Mouse (Mus musculus) frontal cortex, adult (tissue): ENCODE measurements at regions not wholly inside any gene's neighbourhood (a gene's known extent, or its start where the extent isn't known, plus 50 kb on each side); places are given as distances from the start of the nearest gene placed in this dataset.

ENCODE experiments used
- ATAC-seq: cut with Nextera tagmentation; 2 replicates; pipeline ENCODE4 v1.9.2; 2017; ENCODE audit warnings: mild to moderate bottlenecking, moderate library complexity, mixed read lengths; ENCODE audit not compliant: low TSS enrichment

- no peak for ATAC-seq
Measured at GRCm38 (mm10) chr8:86428998-86429651, 151.4 kb downstream of the Abcc12 start.

- no peak for ATAC-seq
Measured at GRCm38 (mm10) chr8:86428131-86428530, 152.4 kb downstream of the Abcc12 start.

GRCm38 (mm10) chr8:86426056-86426455 lies 154.4 kb downstream of the Abcc12 start:
- no peak for ATAC-seq

GRCm38 (mm10) chr8:86425382-86425781 lies 155.1 kb downstream of the Abcc12 start:
- ATAC-seq = no peak

GRCm38 (mm10) chr8:86419059-86419651 lies 161.3 kb downstream of the Abcc12 start:
- no peak for ATAC-seq

GRCm38 (mm10) chr8:86418414-86418981 lies 162.0 kb downstream of the Abcc12 start:
- no peak for ATAC-seq

- ATAC-seq = no peak
Measured at GRCm38 (mm10) chr8:86415208-86415607, 165.3 kb downstream of the Abcc12 start.

GRCm38 (mm10) chr8:86411232-86411631 lies 169.3 kb downstream of the Abcc12 start:
- peak; percentile 62 for ATAC-seq

- no peak for ATAC-seq
Measured at GRCm38 (mm10) chr8:86406196-86406595, 174.3 kb downstream of the Abcc12 start.

GRCm38 (mm10) chr8:86403434-86403833 lies 177.1 kb downstream of the Abcc12 start:
- ATAC-seq = no peak

- ATAC-seq = no peak
Measured at GRCm38 (mm10) chr8:86401946-86402345, 178.5 kb downstream of the Abcc12 start.

GRCm38 (mm10) chr8:86395121-86395520 lies 185.4 kb downstream of the Abcc12 start:
- ATAC-seq = peak; percentile 88

- ATAC-seq = no peak
Measured at GRCm38 (mm10) chr8:86393835-86394234, 186.7 kb downstream of the Abcc12 start.

- ATAC-seq = no peak
Measured at GRCm38 (mm10) chr8:86393374-86393773, 187.1 kb downstream of the Abcc12 start.

- no peak for ATAC-seq
Measured at GRCm38 (mm10) chr8:86390715-86391114, 189.8 kb downstream of the Abcc12 start.

- peak; percentile 93 for ATAC-seq
Measured at GRCm38 (mm10) chr8:86389690-86390671, 190.5 kb downstream of the Abcc12 start.

GRCm38 (mm10) chr8:86385236-86385635 lies 195.2 kb downstream of the Abcc12 start:
- ATAC-seq = no peak; the same call in 1 of the 2 replicates

GRCm38 (mm10) chr8:86381977-86382376 lies 198.5 kb downstream of the Abcc12 start:
- no peak for ATAC-seq

GRCm38 (mm10) chr8:86368062-86368461 lies 212.4 kb downstream of the Abcc12 start:
- no peak for ATAC-seq

GRCm38 (mm10) chr8:86366636-86367035 lies 213.8 kb downstream of the Abcc12 start:
- peak; percentile 59; the same call in 1 of the 2 replicates for ATAC-seq

- ATAC-seq = no peak
Measured at GRCm38 (mm10) chr8:86365726-86366125, 214.8 kb downstream of the Abcc12 start.

GRCm38 (mm10) chr8:86364898-86365297 lies 215.6 kb downstream of the Abcc12 start:
- ATAC-seq = no peak
